Mouse (Mus musculus) lung, adult 18-20 months (tissue): ENCODE measurements around the gene Slc19a1.
A peak's percentile ranks its signal among the peaks of the same experiment; 100 is the strongest.

Experiments
- DNase-seq, 2 experiments: peaks; one replicate each; pipeline ENCODE4 v3.0.0; 2022; ENCODE audit warnings: mixed read lengths in 2 of 2

Slc19a1 gene

GRCm38 (mm10) chr10:77033323-77034025, 1.4 kb downstream of the Slc19a1 start:
- DNase-seq: peak; percentile 70 to 78

- no peak for DNase-seq
Measured at GRCm38 (mm10) chr10:77035487-77035886, 3.4 kb downstream of the Slc19a1 start.

GRCm38 (mm10) chr10:77038579-77039174, 6.6 kb downstream of the Slc19a1 start:
- no peak for DNase-seq

- no peak for DNase-seq
Measured at GRCm38 (mm10) chr10:77048196-77048595, 16.2 kb downstream of the Slc19a1 start.

- DNase-seq: no peak
Measured at GRCm38 (mm10) chr10:77048606-77049005, 16.6 kb downstream of the Slc19a1 start.

- no peak for DNase-seq
Measured at GRCm38 (mm10) chr10:77056768-77057167, 24.7 kb downstream of the Slc19a1 start.

- DNase-seq: no peak
Measured at GRCm38 (mm10) chr10:77061426-77061825, 29.4 kb downstream of the Slc19a1 start.

GRCm38 (mm10) chr10:77062393-77063010, 30.5 kb downstream of the Slc19a1 start:
- peak; percentile 41 to 48 for DNase-seq

- no peak for DNase-seq
Measured at GRCm38 (mm10) chr10:77064239-77064638, 32.2 kb downstream of the Slc19a1 start.

GRCm38 (mm10) chr10:77064659-77065058, 32.6 kb downstream of the Slc19a1 start:
- DNase-seq: no peak

- DNase-seq: no peak
Measured at GRCm38 (mm10) chr10:77068469-77068868, 36.4 kb downstream of the Slc19a1 start.

GRCm38 (mm10) chr10:77070072-77070471, 38.0 kb downstream of the Slc19a1 start:
- peak; percentile 41 to 43 for DNase-seq

GRCm38 (mm10) chr10:77074276-77074974, 42.4 kb downstream of the Slc19a1 start:
- no peak for DNase-seq

GRCm38 (mm10) chr10:77078456-77078855, 46.4 kb downstream of the Slc19a1 start:
- no peak for DNase-seq

GRCm38 (mm10) chr10:77078961-77079360, 46.9 kb downstream of the Slc19a1 start:
- DNase-seq: no peak

- DNase-seq: peak; percentile 68 to 78
Measured at GRCm38 (mm10) chr10:77082453-77082852, 50.4 kb downstream of the Slc19a1 start.

- DNase-seq: no peak
Measured at GRCm38 (mm10) chr10:77082921-77083320, 50.9 kb downstream of the Slc19a1 start.

GRCm38 (mm10) chr10:77084568-77084967, 52.5 kb downstream of the Slc19a1 start:
- DNase-seq: no peak

GRCm38 (mm10) chr10:77089336-77089735, 57.3 kb downstream of the Slc19a1 start:
- DNase-seq: peak; percentile 33 to 48

GRCm38 (mm10) chr10:77090063-77090462, 58.0 kb downstream of the Slc19a1 start:
- no peak for DNase-seq

- DNase-seq: no peak
Measured at GRCm38 (mm10) chr10:77091538-77092097, 59.6 kb downstream of the Slc19a1 start.

- no peak for DNase-seq
Measured at GRCm38 (mm10) chr10:77093817-77094216, 61.8 kb downstream of the Slc19a1 start.

GRCm38 (mm10) chr10:77095666-77096065, 63.6 kb downstream of the Slc19a1 start:
- DNase-seq: no peak
